Mouse (Mus musculus) hindbrain, embryonic 16.5 days (tissue): ENCODE data around the gene Camkmt. TPM values are rescaled to one million over a fixed set of nuclear protein-coding genes. Genes with fewer than 3 reads are reported as not detected.

Experiments
- ATAC-seq: fragments of 200-750 bp; cut with Nextera tagmentation; 2 replicates; pipeline ENCODE4 v1.8.0; 2017; ENCODE audit warnings: moderate TSS enrichment, moderate library complexity
- H3K27ac ChIP-seq: fragments of 300-500 bp; sonication (generic); 2 replicates; pipeline ENCODE4 v1.5.1; 2014; ENCODE audit warnings: low read depth, mild to moderate bottlenecking, control low read depth, low read length, moderate library complexity
- H3K27me3 ChIP-seq: fragments of 300-500 bp; sonication (generic); replicated peaks from 2 replicates; pipeline ENCODE4 v1.6.1; 2014; ENCODE audit warnings: low read length; ENCODE audit not compliant: control insufficient read depth, insufficient read depth
- H3K36me3 ChIP-seq: fragments of 300-500 bp; sonication (generic); 2 replicates; pipeline ENCODE4 v1.6.1; 2014; ENCODE audit warnings: mild to moderate bottlenecking, low read length, moderate library complexity, mixed read lengths; ENCODE audit not compliant: control insufficient read depth, insufficient read depth
- H3K4me1 ChIP-seq: fragments of 300-500 bp; sonication (generic); 2 replicates; pipeline ENCODE4 v1.6.1; 2014; ENCODE audit warnings: low read depth, low read length; ENCODE audit not compliant: control insufficient read depth, insufficient read depth
- H3K4me2 ChIP-seq: fragments of 300-500 bp; sonication (generic); 2 replicates; pipeline ENCODE4 v1.6.1; 2014; ENCODE audit warnings: mild to moderate bottlenecking, low read length, control low read depth, moderate library complexity
- H3K4me3 ChIP-seq: fragments of 300-500 bp; sonication (generic); 2 replicates; pipeline ENCODE4 v1.5.1; 2014; ENCODE audit warnings: mild to moderate bottlenecking, low read length, control low read depth, moderate library complexity
- H3K9ac ChIP-seq: fragments of 300-500 bp; sonication (generic); 2 replicates; pipeline ENCODE4 v1.6.1; 2014; ENCODE audit warnings: low read depth, mild to moderate bottlenecking, control low read depth, low read length, moderate library complexity
- H3K9me3 ChIP-seq: fragments of 300-500 bp; sonication (generic); 2 replicates; pipeline ENCODE4 v1.6.1; 2014; ENCODE audit warnings: mild to moderate bottlenecking, low read length, moderate library complexity; ENCODE audit not compliant: control insufficient read depth
- WGBS: fragments of 180-500 bp; shearing (Covaris S2); extraction: QIAGEN DNeasy Blood & Tissue Kit; methylation state at CpG from one replicate; pipeline ENCODE4 v1.1.7; 2014; 5-methylcytosine and 5-hydroxymethylcytosine counted together
- polyA plus RNA-seq: library from polyadenylated mRNA; unstranded; fragments of >200 nt; fragmentation: Nextera tagmentation; extraction: Ambion mirVana; gene quantifications from 2 replicates; pipeline ENCODE4 v1.2.1, GENCODE M21; 2015

The Camkmt gene
- polyA plus RNA-seq, 1 experiment from 2014 or later = 22.9 TPM

GRCm38 (mm10) chr17:85085335-85085734, 5.0 kb upstream of the Camkmt start:
- WGBS = 93% methylated on average over 2 of the region's 2 CpGs
- peaks cover 13% of the 10 kb centered on the region for H3K4me1 ChIP-seq
- no peak for ATAC-seq
- peaks cover 8% of the 10 kb centered on the region; the same call in 1 of the 2 replicates for H3K36me3 ChIP-seq
- no peak overlapping the region for H3K4me3 ChIP-seq
- no peak overlapping the region for H3K27ac ChIP-seq
- no peaks in the 10 kb centered on the region for H3K9me3 ChIP-seq
- no peaks in the 10 kb centered on the region for H3K27me3 ChIP-seq
- no peak overlapping the region for H3K4me2 ChIP-seq
- H3K9ac ChIP-seq = no peak overlapping the region

GRCm38 (mm10) chr17:85086501-85086900, 3.9 kb upstream of the Camkmt start:
- no peak overlapping the region for H3K4me2 ChIP-seq
- no peak for ATAC-seq
- H3K27me3 ChIP-seq = no peaks in the 10 kb centered on the region
- peaks cover 16% of the 10 kb centered on the region for H3K4me1 ChIP-seq
- no peaks in the 10 kb centered on the region for H3K9me3 ChIP-seq
- H3K27ac ChIP-seq = no peak overlapping the region
- no peak overlapping the region for H3K9ac ChIP-seq
- 0 out of 2 replicates have a peak, but pooled peaks cover 2% of the 10 kb centered on the region for H3K36me3 ChIP-seq
- WGBS = 93% methylated on average over 1 of the region's 1 CpGs
- H3K4me3 ChIP-seq = no peak overlapping the region

GRCm38 (mm10) chr17:85087591-85087990, 2.8 kb upstream of the Camkmt start:
- Histone ChIP-seq H3K4me2 (no peak overlapping the region), H3K4me1 (peaks cover 18% of the 10 kb centered on the region), H3K4me3 (no peak overlapping the region), H3K9me3 (no peaks in the 10 kb centered on the region), H3K36me3 (0 out of 2 replicates have a peak, but pooled peaks cover 2% of the 10 kb centered on the region), H3K27me3 (no peaks in the 10 kb centered on the region), H3K9ac (no peak overlapping the region), H3K27ac (no peak overlapping the region)
- no peak for ATAC-seq
- 87% methylated on average over 5 of the region's 5 CpGs for WGBS

- Histone ChIP-seq H3K4me2 (peak overlapping the region; percentile 56), H3K27me3 (no peaks in the 10 kb centered on the region), H3K9me3 (no peaks in the 10 kb centered on the region), H3K27ac (no peak overlapping the region), H3K4me1 (peaks cover 18% of the 10 kb centered on the region), H3K9ac (no peak overlapping the region), H3K36me3 (no peaks in the 10 kb centered on the region), H3K4me3 (no peak overlapping the region; the same call in 1 of the 2 replicates)
- no peak for ATAC-seq
- 87% methylated on average over 11 of the region's 11 CpGs for WGBS
These were observed 2.0 kb upstream of the Camkmt start for GRCm38 (mm10) chr17:85088401-85088800.

- 49% methylated on average over 6 of the region's 6 CpGs for WGBS
- no peaks in the 10 kb centered on the region for H3K27me3 ChIP-seq
- H3K27ac ChIP-seq = peak overlapping the region; percentile 92; the same call in 1 of the 2 replicates
- no peaks in the 10 kb centered on the region for H3K9me3 ChIP-seq
- peaks cover 18% of the 10 kb centered on the region for H3K4me1 ChIP-seq
- ATAC-seq = no peak
- peak overlapping the region; percentile 93 for H3K4me3 ChIP-seq
- peak overlapping the region; percentile 56 for H3K4me2 ChIP-seq
- H3K36me3 ChIP-seq = no peaks in the 10 kb centered on the region
- peak overlapping the region; percentile 45 for H3K9ac ChIP-seq
These were observed 1.3 kb upstream of the Camkmt start for GRCm38 (mm10) chr17:85089011-85089410.

- Histone ChIP-seq H3K27ac (peak overlapping the region; percentile 92), H3K9ac (peak overlapping the region; percentile 91), H3K9me3 (no peaks in the 10 kb centered on the region), H3K27me3 (no peaks in the 10 kb centered on the region), H3K36me3 (no peaks in the 10 kb centered on the region), H3K4me3 (peak overlapping the region; percentile 93), H3K4me2 (peak overlapping the region; percentile 56), H3K4me1 (peaks cover 18% of the 10 kb centered on the region)
- under 1% methylated on average over 16 of the region's 16 CpGs for WGBS
- peak; percentile 15 for ATAC-seq
These were observed 731 bp upstream of the Camkmt start for GRCm38 (mm10) chr17:85089621-85090020.

- Histone ChIP-seq H3K9ac (no peak overlapping the region), H3K27ac (no peak overlapping the region), H3K4me1 (peaks cover 18% of the 10 kb centered on the region), H3K4me3 (no peak overlapping the region), H3K27me3 (no peaks in the 10 kb centered on the region), H3K36me3 (peaks cover 3% of the 10 kb centered on the region; the same call in 1 of the 2 replicates), H3K4me2 (peak overlapping the region; percentile 87), H3K9me3 (no peaks in the 10 kb centered on the region)
- 92% methylated on average over 6 of the region's 6 CpGs for WGBS
- ATAC-seq = no peak
These were observed 1.4 kb downstream of the Camkmt start for GRCm38 (mm10) chr17:85091762-85092161.

GRCm38 (mm10) chr17:85096396-85096795, 6.0 kb downstream of the Camkmt start:
- Histone ChIP-seq H3K9ac (no peak overlapping the region), H3K27ac (no peak overlapping the region), H3K36me3 (peaks cover 28% of the 10 kb centered on the region), H3K4me3 (no peak overlapping the region), H3K27me3 (no peaks in the 10 kb centered on the region), H3K4me1 (peaks cover 3% of the 10 kb centered on the region), H3K9me3 (peaks cover 14% of the 10 kb centered on the region), H3K4me2 (no peak overlapping the region)
- ATAC-seq = no peak
- 94% methylated on average over 3 of the region's 3 CpGs for WGBS

GRCm38 (mm10) chr17:85098677-85099323, 8.4 kb downstream of the Camkmt start:
- WGBS = 96% methylated on average over 7 of the region's 7 CpGs
- Histone ChIP-seq H3K9ac (no peak overlapping the region), H3K27ac (no peak overlapping the region), H3K27me3 (no peaks in the 10 kb centered on the region), H3K9me3 (peaks cover 14% of the 10 kb centered on the region), H3K4me1 (no peaks in the 10 kb centered on the region), H3K4me3 (no peak overlapping the region), H3K36me3 (peaks cover 28% of the 10 kb centered on the region), H3K4me2 (no peak overlapping the region)
- ATAC-seq = no peak
